Mouse (Mus musculus): ENCODE measurements at regions not wholly inside any gene's neighbourhood (a gene's known extent, or its start where the extent isn't known, plus 50 kb on each side); places are given as distances from the start of the nearest gene placed in this dataset.

DNA sequence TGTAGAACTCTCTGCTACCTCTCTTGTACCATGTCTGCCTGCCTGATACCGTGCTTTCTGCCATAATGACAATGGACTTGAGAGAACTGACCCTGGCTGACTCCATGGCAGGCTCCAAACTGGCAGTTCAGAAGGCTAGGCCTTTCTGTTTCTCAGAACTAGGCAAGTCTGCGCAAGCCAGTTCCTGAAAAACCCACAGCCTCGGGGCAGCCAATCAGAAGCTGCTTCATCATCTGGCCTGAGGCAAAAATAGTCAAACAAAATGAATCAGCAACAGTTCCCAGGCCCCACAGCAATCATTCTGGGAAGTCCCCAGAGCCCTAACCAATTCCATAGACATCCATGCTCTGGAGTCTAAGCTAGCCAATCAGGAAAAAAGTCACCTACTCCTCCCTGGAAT is 284.5 kb downstream of the Olfr1505 start:
- TF ChIP-seq POLR2A (IDR thresholded peaks at IDR 0.05; ENCODE audit: extremely low read depth, insufficient read depth, low read length) (no peak), CTCF (IDR thresholded peaks at IDR 0.05; ENCODE audit: low read depth, low read length) (no peak)

Measured in liver, adult 2 months (tissue).